Mouse (Mus musculus) frontal cortex, postnatal 36 days (tissue): ENCODE data around the gene Ppp1r27.
"Not testable (repeated sequence)": the region's sequence is repeated elsewhere in the genome, so short reads cannot be mapped to it uniquely, and the experiment has no call there.

Experiments
- DNase-seq, 2 experiments: peaks; one replicate each; pipeline ENCODE4 v3.0.0; 2022; ENCODE audit warnings: low spot score in 2 of 2

The Ppp1r27 gene

DNA sequence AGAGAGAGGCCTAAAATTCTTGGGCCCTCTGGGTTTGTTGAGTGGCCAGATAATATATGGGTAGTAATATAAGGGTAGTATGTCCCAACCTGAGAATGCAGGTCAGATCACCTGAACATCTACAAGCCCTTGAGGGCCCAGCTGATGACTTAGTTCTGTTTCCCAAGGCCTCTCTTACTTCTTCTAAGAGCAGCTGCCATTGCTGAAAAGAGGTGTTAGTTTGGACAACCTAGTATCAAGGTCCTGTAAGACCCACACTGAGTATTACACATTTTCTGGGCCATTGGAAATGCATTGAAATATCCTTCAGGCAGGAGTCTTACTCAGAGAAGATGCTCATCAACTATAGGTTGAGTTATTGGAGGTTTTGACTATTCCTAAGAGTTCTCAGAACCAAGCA, 25.0 kb upstream of the Ppp1r27 start:
- no peak for DNase-seq

DNA sequence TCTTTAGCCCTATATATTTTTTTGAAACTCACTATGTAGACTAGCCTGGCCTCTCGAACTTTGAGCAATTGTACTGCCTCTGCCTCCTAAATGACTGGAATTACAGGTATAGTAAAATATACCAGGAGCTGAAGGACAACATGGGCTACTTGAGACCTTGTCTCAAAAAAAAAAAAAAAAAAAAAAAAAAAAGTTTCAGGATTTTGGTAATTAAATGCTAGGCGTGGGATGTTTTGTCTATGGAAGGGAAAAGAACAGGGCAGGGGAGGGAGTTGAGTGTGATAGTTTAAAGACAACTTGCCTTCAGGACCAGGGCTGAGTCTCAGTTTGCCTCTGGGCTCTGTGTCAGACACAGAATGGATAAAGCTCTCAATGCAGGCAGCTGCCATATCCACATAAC, 24.1 kb upstream of the Ppp1r27 start:
- no peak for DNase-seq

DNA sequence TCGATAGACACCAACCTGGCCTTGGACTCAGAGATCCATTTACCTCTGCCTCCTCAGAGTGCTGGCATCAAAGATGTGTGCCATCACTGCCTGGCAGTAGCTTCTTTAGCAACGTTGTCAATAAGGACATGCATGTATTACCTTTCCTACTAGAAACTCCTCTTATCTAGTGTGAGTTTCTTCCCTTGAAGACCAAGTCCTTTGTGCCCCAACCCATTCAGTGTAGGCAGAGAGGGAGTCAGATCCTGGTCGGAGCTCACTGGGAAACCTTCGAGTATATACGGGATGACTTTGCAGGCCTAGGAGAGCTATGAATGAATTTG, 23.3 kb upstream of the Ppp1r27 start:
- DNase-seq, result no peak

DNA sequence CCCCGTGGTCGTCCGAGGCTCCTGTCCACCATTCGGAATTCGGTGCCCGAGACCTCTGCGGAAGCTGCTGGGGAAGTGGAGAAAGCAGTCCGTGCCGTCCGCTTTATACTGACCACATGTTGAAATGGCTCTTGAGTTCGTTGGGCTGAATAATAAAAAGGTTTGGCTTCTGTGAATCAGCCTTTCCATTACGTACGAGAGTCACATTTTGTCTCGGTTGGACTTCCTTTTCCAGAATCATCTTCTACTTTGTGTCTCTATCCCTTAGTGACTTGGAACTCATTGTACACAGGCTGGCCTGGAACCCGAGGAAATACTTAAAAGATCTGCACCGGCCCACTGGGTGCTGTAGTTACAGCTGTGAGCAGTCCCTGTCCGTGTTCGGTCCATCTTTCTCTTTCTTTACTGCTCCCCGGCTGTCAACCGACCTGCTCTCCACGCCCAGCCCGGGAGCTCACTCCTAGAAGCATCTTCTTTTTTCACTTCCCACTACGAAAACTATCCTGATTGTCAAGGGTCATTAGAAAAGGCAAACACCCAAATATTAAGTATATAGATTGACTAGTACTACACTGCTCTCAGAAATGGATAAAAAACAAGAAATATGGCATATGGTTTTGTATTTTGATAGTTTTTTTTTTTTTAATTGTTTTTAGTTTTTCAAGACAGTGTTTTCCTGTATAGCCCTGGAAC, 22.8 kb upstream of the Ppp1r27 start:
- DNase-seq, result no peak

DNA sequence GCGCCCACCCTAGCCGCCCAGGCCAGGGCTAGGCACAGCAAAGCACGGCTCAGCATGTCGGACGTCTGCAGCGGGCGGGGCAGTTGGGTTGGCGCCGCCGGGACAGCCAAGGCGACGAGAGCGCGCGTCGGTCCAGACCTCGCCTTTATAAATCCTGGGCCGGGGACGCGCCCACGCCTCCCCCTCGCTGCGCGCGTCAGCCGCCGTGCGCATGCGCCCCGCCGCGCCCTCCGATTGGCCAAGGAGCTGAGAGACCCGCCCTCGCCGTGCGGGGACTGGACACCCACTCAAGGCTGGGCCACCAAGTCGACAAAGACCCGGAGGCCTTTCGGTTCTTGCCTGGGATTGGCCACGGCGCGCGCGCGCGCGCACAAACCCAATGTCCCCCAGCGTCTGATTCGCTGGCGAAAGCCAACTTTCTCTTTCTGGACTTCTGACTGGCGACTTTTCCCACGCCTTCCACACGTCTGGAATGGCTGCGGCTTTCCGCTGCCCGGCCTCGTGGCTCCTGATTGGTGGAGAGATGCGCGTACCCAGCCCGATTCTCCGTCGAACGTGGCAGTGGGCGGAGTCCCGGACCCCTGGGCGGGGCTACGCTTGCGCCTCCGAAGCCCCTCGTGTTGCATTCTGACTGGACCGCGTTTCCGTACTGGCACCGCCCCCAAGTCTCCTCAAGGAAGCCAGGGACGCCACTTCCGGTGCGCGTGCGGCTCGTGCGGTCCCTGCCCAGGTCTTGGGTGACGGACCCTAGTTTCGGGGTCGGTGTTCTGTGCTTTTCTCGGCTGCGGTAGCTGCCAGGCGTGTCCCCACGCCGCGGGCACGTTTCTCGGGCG, 22.0 kb upstream of the Ppp1r27 start, which contains the start of gene P4hb:
P4hb (minus strand) TSS at position 502 of the 833 bp plus-strand sequence.
- DNase-seq, result peak; percentile 100

DNA sequence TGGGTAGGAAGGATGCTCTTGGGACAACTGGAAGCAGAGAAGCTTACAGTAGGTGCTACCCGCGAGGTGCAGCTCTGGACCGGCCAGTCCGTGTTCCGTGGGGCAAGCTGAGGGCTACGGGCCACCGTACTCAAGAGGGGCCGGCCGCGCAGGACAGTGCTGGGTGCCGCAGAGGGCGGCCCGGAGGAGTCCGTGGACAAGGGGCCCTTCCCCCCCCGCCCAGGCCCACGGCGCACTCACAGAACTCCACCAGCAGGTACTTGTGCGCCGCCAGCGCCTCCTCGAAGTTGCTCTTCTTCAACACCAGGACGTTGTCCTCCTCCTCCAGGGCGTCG, 21.5 kb upstream of the Ppp1r27 start:
- DNase-seq, result no peak

DNA sequence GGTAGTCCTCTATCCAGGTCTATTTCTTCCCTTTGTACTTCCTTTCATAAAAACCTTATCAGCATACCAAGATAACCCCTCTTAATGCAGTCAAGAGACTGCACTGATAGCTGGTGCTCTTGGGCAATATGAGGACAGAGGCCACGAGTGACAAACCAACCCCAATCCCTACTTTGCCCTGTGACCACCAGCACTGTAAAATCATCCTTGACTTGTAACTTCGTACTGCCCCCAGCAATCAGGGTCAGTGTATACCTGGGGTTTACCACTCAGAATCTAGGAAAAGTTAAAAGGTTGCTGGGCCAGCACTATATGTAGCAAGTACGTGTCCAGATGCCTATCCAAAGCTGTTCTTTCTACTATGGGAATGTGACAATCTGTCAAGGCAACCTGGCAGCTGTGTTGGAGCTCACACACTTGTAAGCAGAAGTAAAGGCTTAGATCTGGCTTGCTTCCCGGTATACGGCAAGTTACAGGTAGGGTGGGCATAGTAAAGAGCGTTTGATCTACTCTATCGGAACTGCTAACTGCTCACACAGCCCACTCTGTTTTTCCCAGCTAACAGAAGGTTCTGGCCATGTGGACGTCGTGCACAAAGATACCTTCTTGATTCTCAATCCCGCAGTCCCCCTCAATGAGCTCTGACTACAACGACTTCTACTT, 21.0 kb upstream of the Ppp1r27 start:
- DNase-seq, result no peak

DNA sequence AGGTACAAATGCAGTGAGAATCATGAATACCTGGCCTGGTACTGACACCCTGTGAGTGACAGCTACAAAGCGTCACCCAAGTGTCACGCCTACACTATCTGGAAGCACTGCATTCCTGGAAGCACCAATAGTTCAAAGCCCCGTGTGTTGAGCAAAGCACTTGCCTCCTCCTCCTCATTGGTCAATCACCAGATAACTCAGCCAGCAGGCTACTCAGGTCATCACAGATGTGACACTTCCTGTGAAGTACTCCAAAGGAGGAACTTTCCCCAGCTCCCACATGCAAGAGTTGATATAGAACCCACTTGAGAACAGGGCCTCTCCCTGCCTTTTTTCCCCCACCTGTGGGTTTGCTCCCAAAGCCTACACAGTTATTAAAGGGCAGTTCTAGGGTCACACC, 20.2 kb upstream of the Ppp1r27 start:
- DNase-seq, result no peak

DNA sequence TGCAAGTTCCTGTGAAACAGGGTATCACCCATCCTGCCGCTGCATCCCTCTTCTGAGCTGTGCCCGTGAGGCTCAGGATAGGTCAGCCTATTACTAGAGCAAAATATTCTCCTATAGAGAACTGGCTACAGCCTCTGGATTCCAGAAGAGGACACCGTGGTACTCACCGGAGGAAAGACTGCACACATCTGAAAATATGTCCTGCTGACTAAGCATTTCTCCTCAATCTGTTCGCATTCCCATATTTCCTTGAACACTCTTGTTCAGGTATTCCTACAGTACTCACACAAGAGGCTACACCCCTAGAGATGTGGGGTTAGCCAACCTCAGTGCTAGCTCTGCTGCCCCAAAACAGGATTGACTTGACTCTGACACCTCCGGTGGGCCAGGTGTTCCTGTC, 17.4 kb upstream of the Ppp1r27 start:
- no peak for DNase-seq

DNA sequence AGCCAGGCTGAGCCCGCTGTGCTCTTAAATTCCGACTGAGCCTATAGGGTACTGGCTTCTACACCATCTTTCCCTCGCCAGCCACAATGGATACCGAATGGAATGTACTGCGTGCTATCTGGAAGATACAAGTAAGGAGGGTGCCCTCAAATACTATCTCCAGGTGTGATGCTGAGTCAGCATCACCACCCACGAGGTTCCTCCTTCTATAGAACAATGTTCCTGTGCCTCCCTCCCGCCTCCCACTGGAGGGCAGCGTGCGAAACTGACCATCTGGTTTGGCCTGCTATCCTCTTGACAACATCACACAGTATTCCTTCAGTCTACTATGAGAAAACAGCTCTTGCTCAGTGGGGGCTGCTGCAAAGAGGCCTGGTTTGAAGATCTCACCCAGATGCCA, 14.2 kb upstream of the Ppp1r27 start:
- no peak for DNase-seq

DNA sequence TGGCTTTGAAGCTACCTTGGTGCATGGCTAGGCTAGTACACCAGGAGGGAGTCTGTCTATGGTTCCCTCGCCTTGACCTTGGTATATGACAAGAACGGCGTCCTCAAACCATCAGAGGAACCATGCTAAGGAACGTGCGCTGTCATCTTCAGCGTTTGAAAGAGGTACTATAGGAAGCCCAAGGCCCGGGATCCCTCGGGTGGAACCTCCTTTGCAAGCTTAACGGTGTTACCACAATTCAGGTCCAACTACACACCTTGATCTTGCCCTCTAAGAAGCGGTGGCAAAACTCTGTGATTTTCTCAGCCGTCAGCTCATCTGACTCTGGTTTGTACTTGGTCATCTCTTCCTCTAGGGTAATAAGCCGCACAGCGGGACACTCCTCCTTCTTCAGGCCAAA, 12.0 kb upstream of the Ppp1r27 start:
- DNase-seq, result no peak

DNA sequence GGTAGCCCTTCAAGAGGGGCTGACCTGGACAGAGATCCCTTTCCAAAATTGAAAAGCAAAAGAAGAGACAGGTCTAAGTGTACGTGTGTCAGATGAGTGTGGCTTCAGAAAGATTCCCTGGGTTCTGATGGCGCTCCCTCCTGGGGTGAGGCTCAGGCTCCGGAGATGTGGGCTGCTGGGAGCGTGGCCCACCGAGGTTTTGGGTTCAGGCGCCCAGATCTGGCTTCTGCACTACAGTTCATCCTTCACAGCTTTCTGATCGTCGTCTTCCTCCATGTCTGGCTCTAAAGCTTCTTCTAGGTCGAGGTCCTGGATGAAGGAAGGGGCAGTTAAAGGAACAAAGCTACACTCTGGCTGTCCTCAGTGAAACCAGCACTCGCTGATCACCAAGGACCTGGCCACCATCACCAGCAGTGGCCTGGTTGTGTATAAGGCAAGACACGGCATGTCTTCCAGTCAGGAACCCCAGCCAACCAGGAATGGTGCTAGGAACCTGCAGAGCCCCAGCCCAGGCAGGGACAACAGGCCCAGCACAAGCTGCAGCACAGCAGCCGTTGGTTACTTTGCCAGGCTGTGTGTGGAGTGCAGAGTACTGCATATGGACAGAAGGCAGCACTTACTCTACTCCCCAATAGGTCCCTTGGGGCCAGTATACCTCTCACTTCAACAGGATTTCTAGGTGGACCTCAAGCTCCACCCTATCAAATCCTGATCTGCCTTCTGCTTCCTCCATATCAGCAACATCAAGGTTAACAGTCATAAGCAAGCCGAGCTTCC, 10.2 kb upstream of the Ppp1r27 start:
- DNase-seq, result no peak

DNA sequence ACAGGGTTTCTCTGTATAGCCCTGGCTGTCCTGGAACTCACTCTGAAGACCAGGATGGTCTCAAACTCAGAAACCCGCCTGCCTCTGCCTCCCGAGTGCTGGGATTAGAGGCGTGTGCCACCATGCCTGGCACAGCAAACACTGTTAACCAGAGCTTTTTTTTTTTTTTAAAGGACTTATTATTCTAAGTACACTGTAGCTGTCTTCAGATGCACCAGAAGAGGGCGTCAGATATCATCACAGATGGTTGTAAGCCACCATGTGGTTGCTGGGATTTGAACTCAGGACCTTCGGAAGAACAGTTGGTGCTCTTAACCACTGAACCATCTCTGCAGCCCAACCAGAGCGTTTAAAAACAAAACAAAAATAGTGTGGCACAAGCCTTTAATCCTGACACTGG, 7.9 kb upstream of the Ppp1r27 start:
- DNase-seq, result not testable (repeated sequence)

DNA sequence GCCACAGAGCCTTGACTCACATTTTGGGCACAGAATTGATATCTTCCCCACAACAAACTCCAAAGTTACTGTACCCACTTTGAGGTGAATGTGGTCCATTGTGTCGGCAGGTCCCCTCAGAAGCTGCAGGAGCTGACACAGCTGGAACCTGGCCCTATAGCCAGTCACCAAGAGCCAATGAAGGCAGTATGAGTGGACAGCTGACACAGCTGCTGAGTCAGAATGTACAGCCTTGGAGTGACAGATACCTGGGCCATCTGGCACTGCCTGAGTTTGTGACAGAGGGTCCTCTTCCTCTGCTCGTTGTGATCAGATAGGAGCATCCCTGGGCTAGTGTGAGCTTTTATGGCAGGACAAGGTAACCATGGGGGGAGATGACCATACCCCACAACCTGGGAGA, 4.3 kb upstream of the Ppp1r27 start:
- DNase-seq, result no peak

DNA sequence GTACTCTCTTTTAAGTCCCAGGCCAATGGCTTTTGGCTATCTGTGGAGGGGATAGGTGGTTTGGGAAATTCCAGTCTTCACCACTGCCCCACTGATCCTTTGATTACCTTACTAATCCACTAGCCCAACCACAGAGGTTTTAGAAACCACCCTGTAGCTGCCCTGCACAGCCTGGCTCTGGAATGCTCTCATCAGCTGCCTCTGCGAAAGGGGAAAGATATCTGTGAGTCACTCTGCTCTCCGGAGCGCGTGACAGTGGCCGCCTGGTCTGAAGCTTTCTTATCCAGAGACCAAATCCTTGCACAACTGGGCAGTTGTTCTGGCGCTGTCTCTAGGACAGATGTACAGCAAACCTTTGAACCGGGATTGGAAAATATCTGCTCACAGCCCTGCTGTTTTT, 3.9 kb upstream of the Ppp1r27 start:
- DNase-seq, result no peak

DNA sequence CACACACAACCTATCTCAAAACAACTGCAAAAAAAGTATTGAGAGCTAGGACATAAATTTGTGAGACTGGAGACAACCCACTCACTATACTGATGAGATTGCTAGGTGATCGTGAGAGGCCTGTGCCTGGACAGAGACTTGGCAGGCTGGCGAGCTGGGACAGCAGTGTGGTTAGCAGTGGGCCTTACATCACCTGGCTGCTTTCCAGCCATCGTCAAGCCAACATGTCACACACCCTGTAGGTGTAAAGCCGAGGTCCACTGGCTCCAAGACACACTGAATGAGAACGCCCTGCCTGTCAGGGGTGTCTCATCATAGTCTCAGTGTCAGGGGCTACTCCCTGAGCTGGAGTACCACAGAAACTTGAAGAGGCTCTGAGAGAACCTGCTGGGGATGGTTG, 1.8 kb upstream of the Ppp1r27 start:
- DNase-seq, result no peak

DNA sequence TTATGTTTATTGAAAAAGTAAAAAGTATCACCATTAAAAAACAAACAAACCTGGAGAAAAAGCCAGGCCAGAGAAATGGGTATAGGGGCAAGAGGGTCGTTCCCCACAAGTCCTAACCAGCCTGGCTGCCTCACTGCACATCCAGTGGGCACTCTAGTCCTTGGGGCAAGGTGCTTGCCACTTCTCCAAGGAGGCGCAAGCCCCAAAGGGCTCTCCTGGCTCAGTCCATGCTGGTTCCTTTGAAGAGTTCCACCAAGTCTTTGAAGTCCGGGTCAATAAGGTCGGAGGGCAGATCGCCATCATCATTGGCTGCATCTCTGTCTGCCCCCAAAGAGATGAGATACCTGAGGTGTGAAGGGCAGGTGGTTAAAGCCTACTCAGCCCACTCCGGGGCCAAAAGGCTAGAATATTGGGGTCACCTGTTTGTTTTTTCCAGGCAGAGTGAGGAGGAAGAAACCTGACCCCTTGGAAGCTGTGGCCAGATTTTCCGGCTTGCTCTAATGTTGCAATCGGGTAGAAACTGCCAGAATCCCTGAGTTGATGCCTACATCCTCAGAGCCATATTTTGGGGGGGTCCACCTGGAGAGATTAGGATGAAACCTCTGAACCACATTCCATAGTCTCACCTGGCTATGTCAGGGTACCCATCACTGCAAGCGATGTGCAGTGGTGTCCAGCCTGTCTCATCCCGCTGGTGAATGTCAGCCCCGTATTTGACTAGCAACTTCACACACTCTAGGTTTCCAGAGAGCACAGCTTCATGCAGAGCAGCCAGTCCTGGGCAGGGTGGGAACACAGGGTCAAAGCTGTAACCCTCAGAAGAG, 734 bp downstream of the Ppp1r27 start:
- DNase-seq, result no peak

DNA sequence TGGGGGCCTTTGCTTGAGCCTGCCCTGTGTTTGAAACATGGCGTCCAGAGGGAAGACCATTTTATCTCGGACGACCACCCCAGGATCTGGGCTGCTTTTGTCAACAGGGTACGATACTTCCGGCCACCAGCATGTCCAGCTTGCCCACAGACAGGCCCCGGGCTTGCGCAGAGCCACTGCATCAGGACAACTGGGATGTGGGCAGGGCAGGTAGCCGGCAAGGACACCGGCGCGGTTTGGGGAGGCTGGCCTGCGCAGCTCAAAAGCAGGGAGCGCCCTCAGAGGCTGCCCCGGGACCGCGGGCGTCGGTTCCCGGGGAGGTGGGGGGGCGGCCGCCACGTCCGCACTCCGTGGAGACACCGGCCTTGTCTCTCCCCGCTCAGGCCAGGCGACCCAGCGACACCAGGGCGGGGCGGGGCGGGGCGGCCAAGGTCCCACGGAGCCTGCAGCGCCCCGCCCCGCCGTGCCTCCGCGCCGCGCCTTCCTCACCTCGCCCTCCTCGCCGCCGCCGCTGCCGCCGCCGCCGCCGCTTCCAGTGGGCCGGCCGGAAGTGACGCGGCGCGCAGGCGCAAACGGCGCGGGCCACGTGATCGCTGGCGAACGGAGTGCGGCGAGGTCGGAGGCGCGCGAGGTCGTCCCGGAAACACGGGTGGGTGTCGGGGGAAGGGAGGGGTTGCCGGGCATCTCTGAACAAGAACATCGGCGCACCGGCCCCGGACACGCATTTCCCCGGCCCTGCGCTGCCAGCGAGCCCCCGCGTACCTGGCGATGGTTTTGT, 1.6 kb downstream of the Ppp1r27 start, which contains the start of gene Mcrip1:
Mcrip1 (minus strand) TSS at position 560 of the 778 bp plus-strand sequence.
- peak; percentile 89 to 91 for DNase-seq

DNA sequence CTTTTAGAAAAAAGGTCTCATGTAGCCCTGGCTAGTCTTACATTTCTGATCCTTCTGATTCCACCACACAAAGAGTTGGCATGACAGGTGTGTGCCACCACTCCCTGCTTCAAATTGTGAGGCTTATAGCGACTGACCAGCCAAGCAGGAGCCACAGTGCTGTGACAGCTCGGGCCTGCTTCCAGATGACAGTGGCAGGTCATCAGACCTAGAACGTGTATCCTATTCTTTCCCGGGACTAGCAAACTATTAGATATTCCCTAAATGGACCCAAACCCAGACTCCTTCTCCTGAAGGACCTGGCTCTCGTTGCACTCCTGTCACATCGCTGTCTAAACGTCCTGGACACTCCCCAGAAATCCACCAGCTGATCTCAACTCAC, 2.2 kb downstream of the Ppp1r27 start:
- no peak for DNase-seq

DNA sequence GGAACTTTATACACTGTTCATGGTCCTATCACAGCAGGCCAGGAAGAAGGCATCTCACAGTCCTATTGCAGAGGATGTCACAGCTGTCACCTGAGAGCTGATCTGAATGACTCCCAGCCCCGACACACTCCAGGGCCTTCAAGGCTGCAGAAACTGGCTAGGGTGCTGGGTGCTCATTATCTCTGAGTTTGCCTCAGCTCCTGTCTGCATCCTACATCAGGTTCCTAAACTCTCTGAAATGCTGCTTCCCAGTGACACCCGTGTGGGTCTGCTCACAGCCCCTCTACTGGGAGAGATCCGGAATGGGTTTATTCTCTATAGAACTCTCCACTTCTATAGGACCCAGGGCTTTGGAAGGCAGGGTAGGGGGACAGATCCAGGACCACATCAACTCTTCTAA, 2.7 kb downstream of the Ppp1r27 start:
- DNase-seq, result no peak

DNA sequence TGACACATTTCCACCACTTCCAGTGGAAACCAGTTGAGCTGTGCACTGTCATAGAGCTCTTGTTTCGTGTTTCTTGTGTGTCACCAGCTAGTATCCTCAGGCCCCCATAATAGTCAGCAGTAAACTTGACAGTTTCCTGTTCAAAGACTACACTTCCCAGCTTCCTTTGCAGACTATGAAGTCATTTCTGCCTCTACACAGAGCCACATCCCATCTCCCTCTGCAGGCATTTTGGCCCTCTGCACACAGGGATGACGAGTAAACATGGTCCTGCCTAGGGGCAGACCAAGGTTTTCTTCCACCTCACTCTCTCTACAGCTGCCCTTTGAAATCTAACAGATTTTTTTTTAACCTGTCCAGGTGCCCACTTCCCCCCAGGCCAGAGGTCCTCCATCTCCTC, 3.5 kb downstream of the Ppp1r27 start:
- no peak for DNase-seq
